In the genomic region with DNA sequence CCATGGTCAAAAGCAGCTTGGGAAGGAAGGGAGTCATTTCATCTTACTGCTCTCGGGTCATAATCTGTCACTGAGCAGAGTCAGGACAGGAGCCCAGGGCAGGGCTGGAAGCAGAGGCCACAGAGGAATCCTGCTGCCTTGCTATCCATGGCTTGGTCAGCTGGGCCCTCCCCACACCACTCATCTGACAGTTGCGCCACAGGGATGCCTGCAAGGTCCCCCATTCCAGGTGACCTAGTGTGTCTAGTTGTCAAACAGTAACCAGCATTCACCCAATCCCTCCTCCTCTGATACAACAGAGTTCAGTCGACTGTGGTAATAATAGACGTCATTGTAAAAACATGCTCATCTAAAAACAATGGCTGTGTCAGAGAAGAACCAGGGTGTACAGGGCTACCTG, we compare ENCODE assay signal across 24 mouse cellular contexts. TPM values are rescaled to one million over a fixed set of nuclear protein-coding genes. Genes with fewer than 3 reads are reported as not detected.
A peak's percentile ranks its signal among the peaks of the same experiment; 100 is the strongest.
DNase-seq lines count a peak whose midpoint lies in the region; ATAC-seq and TF ChIP-seq lines count a peak whose summit lies in the region.
"Had no signal": no experiment of that assay in that cellular context is flagged by ENCODE, and none has a peak within 500 bp of the region (broad histone marks: within the 10 kb centered on the region; RNA-seq: fewer than 3 reads in every experiment).

No protein-coding gene starts in this region.

- H3K4me3 ChIP-seq in kidney, embryonic 14.5 days (ENCODE audit: low read length) = no peak overlapping the region
- H3K4me3 ChIP-seq in liver, embryonic 14.5 days (ENCODE audit: insufficient read depth in 1 of 2, low read depth in 2 of 2, low read length in 2 of 2) = no peak overlapping the region
- no peak overlapping the region for H3K4me3 ChIP-seq in midbrain, embryonic 11.5 days (ENCODE audit: low read depth, low read length)
- H3K4me3 ChIP-seq: embryonic facial prominence, embryonic 15.5 days; forebrain, embryonic 15.5 days; heart, embryonic 13.5 days; hindbrain, embryonic 12.5 days; limb, embryonic 12.5 days; megakaryocyte, embryonic 14.5 days; neural tube, embryonic 12.5 days had no signal

- H3K27ac ChIP-seq in kidney, embryonic 14.5 days (ENCODE audit: low read depth, low read length) = no peak overlapping the region
- no peak overlapping the region for H3K27ac ChIP-seq in liver, embryonic 14.5 days
- no peak overlapping the region for H3K27ac ChIP-seq in midbrain, embryonic 11.5 days (ENCODE audit: low read depth, low read length)
- H3K27ac ChIP-seq: embryonic facial prominence, embryonic 15.5 days; forebrain, embryonic 15.5 days; heart, embryonic 13.5 days; hindbrain, embryonic 12.5 days; limb, embryonic 12.5 days; neural tube, embryonic 12.5 days had no signal

- TF ChIP-seq EP300 in liver, embryonic 14.5 days (IDR thresholded peaks at IDR 0.05; ENCODE audit: low read depth) = no peak

- DNase-seq in kidney, adult 9 months = peak; percentile 41
- peak; percentile 44 to 76 for DNase-seq in kidney, postnatal 25 days
- peak in 1 of 3 experiments; percentile 24 for DNase-seq in liver, embryonic 14.5 days (ENCODE audit: low read depth in 3 of 3, low spot score in 3 of 3)
- no peak for DNase-seq in midbrain, embryonic 11.5 days (ENCODE audit: low spot score, missing footprints)
- no peak for DNase-seq in layer of hippocampus, adult 8-10 months (ENCODE audit: low spot score in 2 of 2)
- DNase-seq: adrenal gland, postnatal 36 days; cerebellum, adult 9-10 months; gastrocnemius, postnatal 14 days; heart, adult 11 months; heart, postnatal 14 days; lung, embryonic 14.5 days; midbrain, embryonic 14.5 days; thymus, adult 18-20 months; thymus, postnatal 36 days had no signal

- no peaks in the 10 kb centered on the region for H3K4me1 ChIP-seq in kidney, embryonic 14.5 days (ENCODE audit: control insufficient read depth, insufficient read depth, low read length)
- no peaks in the 10 kb centered on the region; a peak in 1 of 4 replicates for H3K4me1 ChIP-seq in liver, embryonic 14.5 days (replicated peaks; ENCODE audit: control insufficient read depth in 2 of 2, insufficient read depth in 2 of 2, low read length in 1 of 2)
- no peaks in the 10 kb centered on the region for H3K4me1 ChIP-seq in midbrain, embryonic 11.5 days (ENCODE audit: control insufficient read depth, insufficient read depth, low read length)
- H3K4me1 ChIP-seq: embryonic facial prominence, embryonic 15.5 days; forebrain, embryonic 15.5 days; heart, embryonic 13.5 days; neural tube, embryonic 12.5 days had no signal

- no peak for TF ChIP-seq CTCF in liver, embryonic 14.5 days (IDR thresholded peaks at IDR 0.05; ENCODE audit: low read depth)

- H3K9me3 ChIP-seq in kidney, embryonic 14.5 days (ENCODE audit: control insufficient read depth, low read length) = no peaks in the 10 kb centered on the region
- H3K9me3 ChIP-seq in liver, embryonic 14.5 days (ENCODE audit: control insufficient read depth, low read length) = no peaks in the 10 kb centered on the region
- H3K9me3 ChIP-seq in midbrain, embryonic 11.5 days (ENCODE audit: control insufficient read depth, low read length) = no peaks in the 10 kb centered on the region
- H3K9me3 ChIP-seq: embryonic facial prominence, embryonic 15.5 days; forebrain, embryonic 15.5 days; heart, embryonic 13.5 days; hindbrain, embryonic 12.5 days; limb, embryonic 12.5 days; megakaryocyte, embryonic 14.5 days; neural tube, embryonic 12.5 days had no signal

- no peak overlapping the region for H3K4me2 ChIP-seq in kidney, embryonic 14.5 days (replicated peaks; ENCODE audit: low read depth, low read length)
- H3K4me2 ChIP-seq in liver, embryonic 14.5 days (ENCODE audit: low read depth) = no peak overlapping the region
- no peak overlapping the region for H3K4me2 ChIP-seq in midbrain, embryonic 11.5 days
- H3K4me2 ChIP-seq: embryonic facial prominence, embryonic 15.5 days; forebrain, embryonic 15.5 days; heart, embryonic 13.5 days; hindbrain, embryonic 12.5 days; limb, embryonic 12.5 days; lung, embryonic 14.5 days; neural tube, embryonic 12.5 days had no signal

- no peak for ATAC-seq in kidney, embryonic 14.5 days (ENCODE audit: low FRiP score, low TSS enrichment)
- ATAC-seq in liver, embryonic 14.5 days (ENCODE audit: insufficient read depth) = peak; percentile 55
- ATAC-seq in megakaryocyte progenitor cell, adult 5-6 weeks (replicated peaks; ENCODE audit: poor library complexity) = no peak
- no peak for ATAC-seq in midbrain, embryonic 11.5 days (ENCODE audit: low FRiP score)
- ATAC-seq: CD4-positive, CD25-positive, alpha-beta regulatory T cell, adult 4 months; forebrain, embryonic 15.5 days had no signal

- no peaks in the 10 kb centered on the region for H3K36me3 ChIP-seq in kidney, embryonic 14.5 days (ENCODE audit: control insufficient read depth, insufficient read depth, low read length)
- peaks cover 41% of the 10 kb centered on the region for H3K36me3 ChIP-seq in liver, embryonic 14.5 days (replicated peaks; ENCODE audit: control insufficient read depth, insufficient read depth, low read depth)
- H3K36me3 ChIP-seq in midbrain, embryonic 11.5 days (ENCODE audit: control insufficient read depth, insufficient read depth, low read length) = no peaks in the 10 kb centered on the region
- H3K36me3 ChIP-seq: forebrain, embryonic 15.5 days; hindbrain, embryonic 12.5 days; limb, embryonic 12.5 days; neural tube, embryonic 12.5 days had no signal

- H3K27me3 ChIP-seq in kidney, embryonic 14.5 days (ENCODE audit: control insufficient read depth, insufficient read depth, low read length) = no peaks in the 10 kb centered on the region
- no peaks in the 10 kb centered on the region for H3K27me3 ChIP-seq in liver, embryonic 14.5 days (ENCODE audit: control insufficient read depth, insufficient read depth, low read length)
- no peaks in the 10 kb centered on the region for H3K27me3 ChIP-seq in midbrain, embryonic 11.5 days (ENCODE audit: control insufficient read depth, insufficient read depth, low read length)
- H3K27me3 ChIP-seq: embryonic facial prominence, embryonic 15.5 days; forebrain, embryonic 15.5 days; heart, embryonic 13.5 days; hindbrain, embryonic 12.5 days; limb, embryonic 12.5 days; megakaryocyte, embryonic 14.5 days; neural tube, embryonic 12.5 days had no signal

- 43% methylated on average over 4 of the region's 4 CpGs for WGBS in kidney, embryonic 14.5 days
- WGBS in liver, embryonic 14.5 days (ENCODE audit: insufficient replicate concordance) = 71% methylated on average over 4 of the region's 4 CpGs
- WGBS in midbrain, embryonic 11.5 days = 74% methylated on average over 4 of the region's 4 CpGs

- H3K9ac ChIP-seq in kidney, embryonic 14.5 days (ENCODE audit: low read depth, low read length) = no peak overlapping the region
- H3K9ac ChIP-seq in liver, embryonic 14.5 days (replicated peaks) = no peak overlapping the region
- H3K9ac ChIP-seq in midbrain, embryonic 11.5 days (ENCODE audit: low read length) = no peak overlapping the region
- H3K9ac ChIP-seq: embryonic facial prominence, embryonic 15.5 days; forebrain, embryonic 15.5 days; heart, embryonic 13.5 days; hindbrain, embryonic 12.5 days; limb, embryonic 12.5 days; lung, embryonic 14.5 days; neural tube, embryonic 12.5 days had no signal

RNA-seq across cellular contexts. Expression of a gene that starts 22.3 kb away (rescaled TPM):
- 19.4 and 24.5 TPM in 2 replicates for polyA plus RNA-seq in kidney, embryonic 14.5 days (2014; fragmentation: Nextera tagmentation; extraction: Ambion mirVana)
- polyA plus RNA-seq in liver, embryonic 14.5 days (2012; rRNA removed) = 4.6 and 8.9 TPM in 2 replicates
- polyA plus RNA-seq in liver, embryonic 14.5 days (2014; fragmentation: Nextera tagmentation; extraction: Ambion mirVana) = 16.5 and 16.6 TPM in 2 replicates
- 34.9 and 42.0 TPM in 2 replicates for total RNA-seq in megakaryocyte progenitor cell, adult 5-6 weeks (2015)
- total RNA-seq in megakaryocyte progenitor cell, adult 5-6 weeks (2017) = 71.4 and 104 TPM in 2 replicates
- polyA plus RNA-seq in midbrain, embryonic 11.5 days (2014; fragmentation: Nextera tagmentation; extraction: Ambion mirVana) = 32.6 and 35.3 TPM in 2 replicates
- total RNA-seq in layer of hippocampus, adult 8-10 months (2022) = 1 to 10 TPM; 1.3 to 4.5 (median 1.9) TPM

RNA-seq across cellular contexts. Expression of a gene that starts 58.7 kb away (rescaled TPM):
- 9.7 and 16.1 TPM in 2 replicates for polyA plus RNA-seq in kidney, embryonic 14.5 days (2014; fragmentation: Nextera tagmentation; extraction: Ambion mirVana)
- 27.5 and 39.4 TPM in 2 replicates for polyA plus RNA-seq in liver, embryonic 14.5 days (2012; rRNA removed)
- 64.2 and 73.7 TPM in 2 replicates for polyA plus RNA-seq in liver, embryonic 14.5 days (2014; fragmentation: Nextera tagmentation; extraction: Ambion mirVana)
- total RNA-seq in megakaryocyte progenitor cell, adult 5-6 weeks (2015) = 55.3 and 61.5 TPM in 2 replicates
- total RNA-seq in megakaryocyte progenitor cell, adult 5-6 weeks (2017) = 72.5 and 89.7 TPM in 2 replicates
- 9.0 and 9.6 TPM in 2 replicates for polyA plus RNA-seq in midbrain, embryonic 11.5 days (2014; fragmentation: Nextera tagmentation; extraction: Ambion mirVana)
- 10 to 100 TPM; 40.6 to 49.2 (median 47.4) TPM for total RNA-seq in layer of hippocampus, adult 8-10 months (2022)

Comparison
In these comparisons a context has a peak if more than half of its experiments do, and no peak if none do; other contexts are left out.
1. DNase-seq: peak in kidney, adult 9 months (single experiment) and kidney, postnatal 25 days (2 of 2); none in midbrain, embryonic 11.5 days (single experiment) and layer of hippocampus, adult 8-10 months (0 of 2).